Mouse (Mus musculus): Measurements from ENCODE around the gene Spg7.

DNA sequence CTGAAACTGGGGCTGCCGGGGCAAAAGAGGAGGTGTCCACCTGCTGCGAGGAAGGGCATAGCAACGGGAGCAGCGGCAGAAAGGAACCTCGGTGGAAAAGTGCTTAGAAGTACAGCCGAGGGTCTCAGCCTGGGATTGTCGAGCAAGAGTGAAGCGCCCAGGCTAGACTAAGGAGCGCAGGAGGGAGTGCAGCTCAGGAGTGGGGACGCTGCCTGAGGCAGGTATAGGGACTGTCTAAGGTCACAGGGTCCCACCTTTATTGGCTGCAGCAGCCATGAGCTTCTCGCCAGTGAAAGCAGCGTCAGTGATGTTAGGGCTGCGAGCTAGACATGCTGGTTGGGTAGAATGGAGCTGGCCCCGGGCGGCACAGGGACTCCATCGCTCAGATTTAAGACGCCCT, 55.0 kb downstream of the Spg7 start:
- TF ChIP-seq POLR2A (IDR thresholded peaks at IDR 0.05; ENCODE audit: borderline replicate concordance, insufficient read depth, low read length) (no peak), CTCF (IDR thresholded peaks at IDR 0.05; ENCODE audit: borderline replicate concordance, insufficient read depth, low read depth, low read length) (no peak)

Data from cerebellum, adult 2 months (tissue).